Mouse (Mus musculus): ENCODE measurements around the gene Jup. TPM values are rescaled to one million over a fixed set of nuclear protein-coding genes. Genes with fewer than 3 reads are reported as not detected.
"Not testable (repeated sequence)": the region's sequence is repeated elsewhere in the genome, so short reads cannot be mapped to it uniquely, and the experiment has no call there.

Jup gene
- total RNA-seq, 2 experiments from 2014 or later: 33.2 to 36.2 TPM

DNA sequence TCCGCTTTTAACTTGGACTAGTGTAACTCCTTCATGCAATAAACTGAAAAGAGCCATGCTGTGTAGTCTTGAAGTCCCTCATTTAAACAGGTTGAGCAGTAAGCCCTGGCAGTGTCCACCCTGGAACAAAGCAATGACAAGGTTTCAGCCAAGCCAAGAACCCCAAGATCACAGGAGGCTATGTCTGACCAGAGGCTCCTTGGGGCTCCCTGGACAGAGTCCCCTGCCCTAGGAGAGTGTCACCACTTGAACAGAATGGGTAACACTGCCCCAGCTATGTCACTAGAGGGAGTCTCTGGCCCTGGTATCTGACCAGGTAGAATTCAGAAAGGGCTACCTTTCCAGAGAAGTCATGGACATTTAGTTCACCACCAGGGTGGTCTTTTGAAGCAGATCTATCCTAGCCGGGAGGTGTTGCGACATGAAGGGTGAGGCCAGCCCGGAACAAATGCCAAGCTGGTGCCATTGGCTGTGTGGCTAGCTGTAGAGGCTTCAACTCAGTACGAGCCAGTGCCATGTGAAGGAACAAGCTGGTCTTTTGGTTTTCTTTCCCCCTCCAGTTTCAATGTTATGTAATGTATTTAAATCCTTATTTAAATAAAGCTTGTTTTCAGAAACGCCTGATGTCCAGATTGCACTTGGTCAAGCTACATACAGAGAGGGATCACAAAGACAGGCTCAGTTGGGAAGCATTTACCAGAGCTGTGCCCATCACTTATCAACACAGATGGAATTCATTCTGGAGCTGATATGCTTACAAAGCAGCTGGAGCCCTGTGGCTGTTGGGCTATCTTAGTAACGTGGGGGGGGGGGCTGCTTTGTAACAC, 75.9 kb downstream of the Jup start:
- DNase-seq (ENCODE audit: extremely low spot score in 1 of 2, low spot score in 1 of 2): not testable (repeated sequence)

DNA sequence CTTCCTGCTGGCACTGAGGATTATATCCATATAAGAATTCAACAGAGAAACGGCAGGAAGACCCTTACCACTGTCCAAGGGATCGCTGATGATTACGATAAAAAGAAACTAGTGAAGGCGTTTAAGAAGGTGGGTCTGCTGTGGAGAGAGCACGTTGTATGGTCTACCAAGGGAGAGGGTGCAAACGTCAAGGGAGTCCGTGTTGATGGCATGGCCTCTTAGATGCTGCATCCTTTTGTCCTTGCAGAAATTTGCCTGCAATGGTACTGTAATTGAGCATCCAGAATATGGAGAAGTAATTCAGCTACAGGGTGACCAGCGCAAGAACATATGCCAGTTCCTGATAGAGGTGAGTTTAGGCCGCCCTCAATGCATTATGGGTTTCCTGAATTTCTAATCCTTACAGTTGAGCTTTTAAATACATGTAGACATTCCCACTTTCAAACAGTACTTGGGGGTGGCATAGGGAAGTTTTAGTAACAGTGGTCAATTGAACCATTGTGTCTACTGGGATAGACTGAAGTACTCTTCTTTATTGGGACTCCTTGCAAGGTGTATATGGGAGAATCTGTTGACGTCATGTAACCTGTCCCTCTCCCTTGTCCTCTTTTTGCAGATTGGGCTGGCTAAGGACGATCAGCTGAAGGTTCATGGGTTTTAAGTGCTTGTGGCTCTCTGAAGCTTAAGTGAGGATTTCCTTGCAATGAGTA, 76.7 kb downstream of the Jup start:
- not testable (repeated sequence) for DNase-seq (ENCODE audit: extremely low spot score in 1 of 2, low spot score in 1 of 2)

DNA sequence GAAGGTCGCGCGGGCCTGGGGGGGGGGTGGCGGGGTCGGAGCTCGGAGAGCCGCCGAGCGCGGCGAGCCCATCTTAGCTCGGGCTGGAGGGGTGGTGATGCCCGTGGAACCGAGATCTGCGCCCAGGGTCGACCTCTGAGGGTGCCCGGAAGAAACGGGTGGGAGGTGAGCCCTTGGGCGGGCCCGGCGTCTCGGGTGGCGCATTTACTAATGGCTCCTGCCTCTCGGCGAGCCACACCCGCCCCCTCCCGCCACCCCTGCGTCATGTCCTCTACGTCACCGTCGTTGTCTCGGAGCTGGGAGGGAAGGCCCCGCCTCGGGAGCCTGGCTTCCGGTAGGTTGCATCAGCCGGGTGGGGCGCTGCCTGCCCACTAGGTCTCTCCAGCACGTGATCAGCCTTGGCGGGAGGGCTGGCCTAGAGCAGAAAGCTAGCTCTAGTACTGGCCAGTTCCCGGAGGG, 77.4 kb downstream of the Jup start:
- DNase-seq (ENCODE audit: extremely low spot score in 1 of 2, low spot score in 1 of 2): peak; percentile 80 to 85

DNA sequence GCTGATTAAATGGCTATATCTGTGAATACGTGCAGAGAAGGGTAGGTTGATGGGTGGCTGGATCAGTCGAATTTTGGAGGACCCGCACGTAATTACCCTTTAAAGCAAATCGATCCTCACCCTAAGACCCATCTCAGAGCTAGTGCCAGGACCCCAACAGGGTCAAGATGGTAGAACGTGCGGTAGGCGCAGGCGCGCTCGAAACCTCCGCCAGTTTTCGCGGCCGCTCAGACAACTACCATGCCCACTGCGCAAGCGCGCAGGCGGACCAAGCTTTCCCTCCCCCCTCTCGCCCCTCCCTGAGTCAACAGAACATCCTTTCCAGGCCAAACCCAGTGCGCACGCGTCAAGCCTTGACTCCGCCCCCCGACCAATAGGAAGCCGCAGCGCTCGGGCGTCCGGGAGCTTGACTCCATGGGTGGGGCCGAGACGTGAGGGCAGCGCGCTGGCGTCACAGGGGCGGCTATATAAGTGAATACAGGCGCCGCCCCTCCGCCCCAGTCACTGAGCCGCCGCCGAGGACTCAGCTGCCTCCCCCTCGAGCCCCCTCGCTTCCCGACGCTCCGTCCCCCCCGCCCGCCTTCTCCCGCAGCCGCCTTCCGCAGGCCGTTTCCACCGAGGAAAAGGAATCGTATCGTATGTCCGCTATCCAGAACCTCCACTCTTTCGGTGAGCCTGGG, 77.9 kb downstream of the Jup start, which contains the start of gene Eif1:
TSS of gene Eif1 (plus strand) at position 394 of the 680 bp plus-strand sequence.
- DNase-seq (ENCODE audit: extremely low spot score in 1 of 2, low spot score in 1 of 2): peak; percentile 98 to 99

Small RNAs within 50 kb of the gene (microRNA-seq; reads per million reads assigned to microRNA genes)
- gene Gm27374: 0 reads per million in 2 experiments

Other genes with a start within 250 kb of the Jup start
- under 1 TPM in 1 of 2 experiments, not detected in 1; 0.34 TPM for gene Krt19, start 249.1 kb downstream of the Jup start, total RNA-seq (2021)
- gene Krt9, start 204.5 kb downstream of the Jup start, total RNA-seq (2021): 1 to 10 TPM; 2.1 to 4.0 TPM
- gene Krt14, start 190.2 kb downstream of the Jup start, total RNA-seq (2021): not detected
- not detected for gene Krt16, start 148.9 kb downstream of the Jup start, total RNA-seq (2021)
- not detected for gene Krt17, start 136.7 kb downstream of the Jup start, total RNA-seq (2021)
- not detected for gene Krt42, start 127.9 kb downstream of the Jup start, total RNA-seq (2021)
- gene Eif1, start 77.9 kb downstream of the Jup start, total RNA-seq (2021): 100 to 1,000 TPM; 723 to 806 TPM
- gene Gast, start 63.4 kb downstream of the Jup start, total RNA-seq (2021): not detected
- 100 to 1,000 TPM; 125 to 143 TPM for gene Hap1, start 41.6 kb downstream of the Jup start, total RNA-seq (2021)
- gene P3h4, start 17.1 kb upstream of the Jup start, total RNA-seq (2021): 1 to 10 TPM; 9.2 to 9.8 TPM
- gene Fkbp10, start 17.9 kb upstream of the Jup start, total RNA-seq (2021): 1 to 10 TPM; 6.8 to 7.4 TPM
- 10 to 100 TPM; 50.2 to 52.4 TPM for gene Nt5c3b, start 44.0 kb upstream of the Jup start, total RNA-seq (2021)
- gene Klhl10, start 44.2 kb upstream of the Jup start, total RNA-seq (2021): 1 to 10 TPM; 1.1 to 1.6 TPM
- 100 to 1,000 TPM; 106 to 113 TPM for gene Klhl11, start 75.0 kb upstream of the Jup start, total RNA-seq (2021)
- gene Acly, start 130.2 kb upstream of the Jup start, total RNA-seq (2021): 100 to 1,000 TPM; 107 to 112 TPM
- gene Ttc25, start 147.8 kb upstream of the Jup start, total RNA-seq (2021): 1 to 10 TPM in 1 of 2 experiments, under 1 TPM in 1; 0.54 to 1.2 TPM
- gene Cnp, start 177.1 kb upstream of the Jup start, total RNA-seq (2021): 100 to 1,000 TPM; 365 to 435 TPM
- 10 to 100 TPM; 15.1 to 16.5 TPM for gene Nkiras2, start 221.5 kb upstream of the Jup start, total RNA-seq (2021)
- 100 to 1,000 TPM; 234 to 286 TPM for gene Dnajc7, start 222.4 kb upstream of the Jup start, total RNA-seq (2021)

Measured in layer of hippocampus, postnatal 25 days (tissue).